Mouse (Mus musculus) liver, embryonic 11.5 days (tissue): ENCODE results near the gene Ccdc134. TPM values are rescaled to one million over a fixed set of nuclear protein-coding genes. Genes with fewer than 3 reads are reported as not detected.
"Not testable (repeated sequence)": the region's sequence is repeated elsewhere in the genome, so short reads cannot be mapped to it uniquely, and the experiment has no call there.

ENCODE experiments used
- ATAC-seq: fragments of 200-750 bp; cut with Nextera tagmentation; replicated peaks from 2 replicates; pipeline ENCODE4 v1.8.0; 2017; ENCODE audit warnings: moderate number of reproducible peaks, mild to moderate bottlenecking, moderate TSS enrichment, moderate library complexity; ENCODE audit not compliant: low FRiP score
- DNase-seq: peaks from one replicate; pipeline ENCODE4 v3.0.0-alpha.2; 2017; ENCODE audit warnings: low spot score
- H3K27ac ChIP-seq: fragments of 300-500 bp; sonication (generic); 2 replicates; pipeline ENCODE4 v1.5.1; 2014; ENCODE audit warnings: mild to moderate bottlenecking, low read depth, low read length, control low read depth
- H3K27me3 ChIP-seq: fragments of 300-500 bp; sonication (generic); replicated peaks from 2 replicates; pipeline ENCODE4 v1.6.1; 2014; ENCODE audit warnings: low read length, mixed read lengths; ENCODE audit not compliant: control insufficient read depth, insufficient read depth
- H3K36me3 ChIP-seq: fragments of 300-500 bp; sonication (generic); 2 replicates; pipeline ENCODE4 v1.6.1; 2014; ENCODE audit warnings: mild to moderate bottlenecking, low read length, moderate library complexity, mixed read lengths; ENCODE audit not compliant: control insufficient read depth, insufficient read depth
- H3K4me1 ChIP-seq: fragments of 300-500 bp; sonication (generic); replicated peaks from 2 replicates; pipeline ENCODE4 v1.6.1; 2014; ENCODE audit warnings: low read length, mixed read lengths; ENCODE audit not compliant: control insufficient read depth, insufficient read depth
- H3K4me2 ChIP-seq: fragments of 300-500 bp; sonication (generic); 2 replicates; pipeline ENCODE4 v1.6.1; 2014; ENCODE audit warnings: mild to moderate bottlenecking, control low read depth, moderate library complexity
- H3K4me3 ChIP-seq: fragments of 300-500 bp; sonication (generic); 2 replicates; pipeline ENCODE4 v1.5.1; 2014; ENCODE audit warnings: low read depth, low read length, control low read depth
- H3K9ac ChIP-seq: fragments of 300-500 bp; sonication (generic); 2 replicates; pipeline ENCODE4 v1.6.1; 2014; ENCODE audit warnings: low read depth, low read length, control low read depth
- H3K9me3 ChIP-seq: fragments of 300-500 bp; sonication (generic); 2 replicates; pipeline ENCODE4 v1.6.1; 2016; ENCODE audit warnings: low read length, inconsistent platforms, mixed read lengths; ENCODE audit not compliant: control insufficient read depth
- WGBS: fragments of 180-500 bp; shearing (Covaris S2); extraction: QIAGEN DNeasy Blood & Tissue Kit; methylation state at CpG from one replicate; pipeline ENCODE4 v1.1.7; 2014; 5-methylcytosine and 5-hydroxymethylcytosine counted together
- polyA plus RNA-seq: library from polyadenylated mRNA; unstranded; fragments of >200 nt; fragmentation: Nextera tagmentation; extraction: Ambion mirVana; gene quantifications from 2 replicates; pipeline ENCODE4 v1.2.1, GENCODE M21; 2014

Gene Ccdc134
- polyA plus RNA-seq, 1 experiment from 2014 or later = 17.5 TPM

- Histone ChIP-seq H3K4me2 (no peak overlapping the region), H3K27me3 (no peaks in the 10 kb centered on the region), H3K4me3 (no peak overlapping the region), H3K36me3 (no peaks in the 10 kb centered on the region), H3K9ac (no peak overlapping the region), H3K27ac (no peak overlapping the region), H3K9me3 (no peaks in the 10 kb centered on the region), H3K4me1 (no peaks in the 10 kb centered on the region)
- WGBS = 82% methylated on average over 8 of the region's 8 CpGs
- DNase-seq = no peak
- ATAC-seq = no peak
Observed at GRCm38 (mm10) chr15:82120544-82120943, 7.2 kb upstream of the Ccdc134 start.

- WGBS = 91% methylated on average over 4 of the region's 4 CpGs
- not testable (repeated sequence) for DNase-seq, H3K9me3 ChIP-seq, H3K27me3 ChIP-seq, H3K27ac ChIP-seq, H3K4me3 ChIP-seq, H3K36me3 ChIP-seq, ATAC-seq
- Histone ChIP-seq H3K4me1 (peaks cover 13% of the 10 kb centered on the region), H3K4me2 (peak overlapping the region; percentile 84), H3K9ac (peak overlapping the region; percentile 56; the same call in 1 of the 2 replicates)
Observed at GRCm38 (mm10) chr15:82126690-82127089, 1.0 kb upstream of the Ccdc134 start.

- H3K9ac ChIP-seq = peak overlapping the region; percentile 82
- H3K9me3 ChIP-seq = no peaks in the 10 kb centered on the region
- H3K27ac ChIP-seq = no peak overlapping the region
- H3K4me2 ChIP-seq = peak overlapping the region; percentile 84
- peaks cover 13% of the 10 kb centered on the region for H3K4me1 ChIP-seq
- WGBS = 1% methylated on average over 5 of the region's 5 CpGs
- H3K4me3 ChIP-seq = peak overlapping the region; percentile 76
- no peaks in the 10 kb centered on the region for H3K36me3 ChIP-seq
- ATAC-seq (peak; percentile 33), DNase-seq (peak; percentile 61)
- H3K27me3 ChIP-seq = no peaks in the 10 kb centered on the region
Observed at GRCm38 (mm10) chr15:82128398-82128797, 676 bp downstream of the Ccdc134 start.

GRCm38 (mm10) chr15:82130599-82130998 is 2.9 kb downstream of the Ccdc134 start:
- WGBS = 39% methylated on average over 7 of the region's 7 CpGs
- Histone ChIP-seq H3K27ac (no peak overlapping the region), H3K9ac (no peak overlapping the region), H3K4me2 (no peak overlapping the region), H3K36me3 (no peaks in the 10 kb centered on the region), H3K4me3 (no peak overlapping the region), H3K27me3 (no peaks in the 10 kb centered on the region), H3K4me1 (peaks cover 13% of the 10 kb centered on the region), H3K9me3 (no peaks in the 10 kb centered on the region)
- ATAC-seq = no peak
- DNase-seq = no peak

- no peaks in the 10 kb centered on the region for H3K36me3 ChIP-seq
- no peak overlapping the region for H3K27ac ChIP-seq
- 92% methylated on average over 4 of the region's 4 CpGs for WGBS
- no peak overlapping the region for H3K4me3 ChIP-seq
- no peak overlapping the region for H3K4me2 ChIP-seq
- no peaks in the 10 kb centered on the region for H3K4me1 ChIP-seq
- DNase-seq (no peak), ATAC-seq (no peak)
- H3K9me3 ChIP-seq = no peaks in the 10 kb centered on the region
- no peaks in the 10 kb centered on the region for H3K27me3 ChIP-seq
- no peak overlapping the region for H3K9ac ChIP-seq
Observed at GRCm38 (mm10) chr15:82135372-82135771, 7.7 kb downstream of the Ccdc134 start.

GRCm38 (mm10) chr15:82138565-82138964 is 10.8 kb downstream of the Ccdc134 start:
- peaks cover 3% of the 10 kb centered on the region; the same call in 1 of the 2 replicates for H3K4me1 ChIP-seq
- DNase-seq = no peak
- H3K9me3 ChIP-seq = no peaks in the 10 kb centered on the region
- no peak overlapping the region for H3K27ac ChIP-seq
- WGBS = 64% methylated on average over 4 of the region's 4 CpGs
- H3K36me3 ChIP-seq = peaks cover 4% of the 10 kb centered on the region; the same call in 1 of the 2 replicates
- ATAC-seq = peak; percentile 46; the same call in 1 of the 2 replicates
- H3K4me3 ChIP-seq = no peak overlapping the region
- no peaks in the 10 kb centered on the region for H3K27me3 ChIP-seq
- no peak overlapping the region for H3K4me2 ChIP-seq
- H3K9ac ChIP-seq = no peak overlapping the region

GRCm38 (mm10) chr15:82139196-82139595 is 11.5 kb downstream of the Ccdc134 start:
- Histone ChIP-seq H3K36me3 (peaks cover 4% of the 10 kb centered on the region; the same call in 1 of the 2 replicates), H3K9ac (no peak overlapping the region), H3K4me1 (peaks cover 3% of the 10 kb centered on the region; the same call in 1 of the 2 replicates), H3K4me3 (no peak overlapping the region), H3K27ac (no peak overlapping the region), H3K27me3 (no peaks in the 10 kb centered on the region), H3K4me2 (no peak overlapping the region), H3K9me3 (no peaks in the 10 kb centered on the region)
- no peak for ATAC-seq
- no peak for DNase-seq
- 88% methylated on average over 8 of the region's 8 CpGs for WGBS

GRCm38 (mm10) chr15:82140355-82140754 is 12.6 kb downstream of the Ccdc134 start:
- H3K9ac ChIP-seq = no peak overlapping the region
- 81% methylated on average over 3 of the region's 3 CpGs for WGBS
- no peaks in the 10 kb centered on the region for H3K27me3 ChIP-seq
- H3K27ac ChIP-seq = no peak overlapping the region
- peaks cover 7% of the 10 kb centered on the region for H3K4me1 ChIP-seq
- H3K9me3 ChIP-seq = no peaks in the 10 kb centered on the region
- no peak overlapping the region for H3K4me2 ChIP-seq
- no peak overlapping the region for H3K4me3 ChIP-seq
- no peak; the same call in 1 of the 2 replicates for ATAC-seq
- H3K36me3 ChIP-seq = peaks cover 4% of the 10 kb centered on the region; the same call in 1 of the 2 replicates
- DNase-seq = no peak

- no peaks in the 10 kb centered on the region for H3K27me3 ChIP-seq
- H3K4me2 ChIP-seq = no peak overlapping the region
- H3K9ac ChIP-seq = no peak overlapping the region
- ATAC-seq = no peak
- H3K27ac ChIP-seq = 0 out of 2 replicates have a peak overlapping the region, but pooled peaks have one; percentile 21
- H3K36me3 ChIP-seq = peaks cover 4% of the 10 kb centered on the region; the same call in 1 of the 2 replicates
- 88% methylated on average over 5 of the region's 5 CpGs for WGBS
- no peaks in the 10 kb centered on the region for H3K9me3 ChIP-seq
- no peak for DNase-seq
- H3K4me1 ChIP-seq = peaks cover 30% of the 10 kb centered on the region
- H3K4me3 ChIP-seq = no peak overlapping the region
Observed at GRCm38 (mm10) chr15:82144157-82144556, 16.4 kb downstream of the Ccdc134 start.
